Mouse (Mus musculus): ENCODE results near the gene Gm17078. TPM values are rescaled to one million over a fixed set of nuclear protein-coding genes. Genes with fewer than 3 reads are reported as not detected.
"Not testable (repeated sequence)": the region's sequence is repeated elsewhere in the genome, so short reads cannot be mapped to it uniquely, and the experiment has no call there.

The Gm17078 gene
- polyA plus RNA-seq (2012), result not detected in 2 replicates

- Histone ChIP-seq H3K9me3 (ENCODE audit: control insufficient read depth, low read length) (no peaks in the 10 kb centered on the region), H3K4me1 (ENCODE audit: control insufficient read depth) (no peaks in the 10 kb centered on the region), H3K27me3 (ENCODE audit: control insufficient read depth) (no peaks in the 10 kb centered on the region), H3K36me3 (ENCODE audit: control insufficient read depth) (no peaks in the 10 kb centered on the region), H3K4me3 (replicated peaks) (no peak within 1 kb of the TSS)
- TF ChIP-seq TAL1 (IDR thresholded peaks at IDR 0.05; ENCODE audit: low read length), result no peak
- TF ChIP-seq GATA1 (IDR thresholded peaks at IDR 0.05; ENCODE audit: low read length), result no peak
Measured at GRCm38 (mm10) chr14:51611210-51611609, at the start of gene Gm17078. Gene Gm17078 (minus strand): TSS chr14:51611310.

GRCm38 (mm10) chr14:51635566-51635965, 24.5 kb upstream of the Gm17078 start, which contains the start of gene Gm4181:
Gene Gm4181 (minus strand): TSS chr14:51635666.
- not testable (repeated sequence) for H3K9me3 ChIP-seq (ENCODE audit: control insufficient read depth, low read length); H3K4me1 ChIP-seq (ENCODE audit: control insufficient read depth); H3K36me3 ChIP-seq (ENCODE audit: control insufficient read depth); H3K4me3 ChIP-seq (replicated peaks); H3K27me3 ChIP-seq (ENCODE audit: control insufficient read depth)

GRCm38 (mm10) chr14:51632426-51632825, 21.3 kb upstream of the Gm17078 start:
- not testable (repeated sequence) for H3K9me3 ChIP-seq (ENCODE audit: control insufficient read depth, low read length); H3K4me1 ChIP-seq (ENCODE audit: control insufficient read depth); H3K36me3 ChIP-seq (ENCODE audit: control insufficient read depth); H3K27me3 ChIP-seq (ENCODE audit: control insufficient read depth); H3K4me3 ChIP-seq (replicated peaks)

GRCm38 (mm10) chr14:51592039-51592438, 19.1 kb downstream of the Gm17078 start, which contains the start of gene Gm17174:
Gene Gm17174 (minus strand): TSS chr14:51592139.
- not testable (repeated sequence) for H3K9me3 ChIP-seq (ENCODE audit: control insufficient read depth, low read length); H3K4me1 ChIP-seq (ENCODE audit: control insufficient read depth); H3K4me3 ChIP-seq (replicated peaks); H3K27me3 ChIP-seq (ENCODE audit: control insufficient read depth); H3K36me3 ChIP-seq (ENCODE audit: control insufficient read depth)

GRCm38 (mm10) chr14:51573963-51574362, 37.1 kb downstream of the Gm17078 start, which contains the start of gene Gm17175:
Gene Gm17175 (minus strand): TSS chr14:51574063.
- not testable (repeated sequence) for H3K4me3 ChIP-seq (replicated peaks); H3K4me1 ChIP-seq (ENCODE audit: control insufficient read depth); H3K36me3 ChIP-seq (ENCODE audit: control insufficient read depth); H3K9me3 ChIP-seq (ENCODE audit: control insufficient read depth, low read length); H3K27me3 ChIP-seq (ENCODE audit: control insufficient read depth)

Other genes starting within 250 kb of the Gm17078 start
- not detected in 2 replicates for gene Gm7247, start 249.6 kb downstream of the Gm17078 start, polyA plus RNA-seq (2012)
- not detected in 2 replicates for gene Vmn2r88, start 200.5 kb downstream of the Gm17078 start, polyA plus RNA-seq (2012)
- gene Vmn2r89, start 159.5 kb downstream of the Gm17078 start, polyA plus RNA-seq (2012), result not detected in 2 replicates
- not detected in 2 replicates for gene Gm5622, start 58.5 kb downstream of the Gm17078 start, polyA plus RNA-seq (2012)
- gene Gm17175, start 37.2 kb downstream of the Gm17078 start, polyA plus RNA-seq (2012), result not detected in 2 replicates
- gene Gm17174, start 19.2 kb downstream of the Gm17078 start, polyA plus RNA-seq (2012), result not detected in 2 replicates
- not detected in 2 replicates for gene Gm4181, start 24.4 kb upstream of the Gm17078 start, polyA plus RNA-seq (2012)
- not detected in 2 replicates for gene Gm17079, start 84.2 kb upstream of the Gm17078 start, polyA plus RNA-seq (2012)
- gene Gm5800, start 105.9 kb upstream of the Gm17078 start, polyA plus RNA-seq (2012), result not detected in 2 replicates
- not detected in 2 replicates for gene Ang4, start 162.3 kb upstream of the Gm17078 start, polyA plus RNA-seq (2012)
- not detected in 2 replicates for gene AY358078, start 188.7 kb upstream of the Gm17078 start, polyA plus RNA-seq (2012)
- gene Ear6, start 242.4 kb upstream of the Gm17078 start, polyA plus RNA-seq (2012), result not detected in 2 replicates

Data from erythroblast, embryonic 14.5 days (primary cell).